Mouse (Mus musculus) 3T3-L1 (cell line): ENCODE measurements around the gene Ror1.

Experiments used
- DNase-seq: peaks from one replicate; pipeline ENCODE4 v3.0.0-alpha.2; 2015; ENCODE audit warnings: low read depth, low spot score

Gene Ror1

DNA sequence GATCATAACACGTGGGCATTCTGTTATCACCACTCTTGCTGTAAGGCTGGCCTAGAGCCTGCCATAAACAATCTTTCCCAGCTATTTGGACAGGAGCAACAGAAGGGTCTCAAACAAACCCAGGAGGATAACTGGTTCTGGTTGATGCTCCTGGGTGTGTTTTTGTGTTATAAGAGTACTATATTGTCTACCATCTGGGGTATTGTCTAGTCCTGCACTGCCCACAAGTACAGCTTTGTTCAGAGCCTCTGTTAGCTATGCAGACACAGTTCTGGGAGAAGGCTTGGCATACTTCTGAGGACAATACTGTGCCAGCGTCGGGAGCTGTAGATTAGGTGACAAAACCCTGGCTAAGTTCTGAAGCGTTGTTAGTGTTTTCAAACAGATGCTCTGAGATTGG is 113.5 kb downstream of the Ror1 start:
- DNase-seq = no peak

DNA sequence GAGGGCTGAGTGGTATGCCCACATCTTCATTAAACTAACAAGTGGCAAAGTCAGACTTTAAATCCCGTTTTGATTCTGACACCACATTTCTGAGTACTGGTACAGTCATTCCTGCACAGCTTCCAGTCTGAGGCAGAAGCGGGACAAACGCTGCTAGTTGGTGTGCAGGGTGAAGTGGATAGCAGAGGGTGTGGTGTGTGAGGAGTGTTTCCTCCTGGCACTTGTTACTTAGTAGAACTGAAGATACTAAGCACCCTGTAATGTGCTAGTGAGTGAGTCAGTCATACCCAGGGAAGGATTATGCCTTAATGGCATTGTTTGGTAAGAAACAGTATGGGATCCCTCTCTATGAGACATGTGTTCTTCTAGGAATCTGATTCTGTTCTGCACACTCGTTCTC is 115.7 kb downstream of the Ror1 start:
- DNase-seq = no peak

DNA sequence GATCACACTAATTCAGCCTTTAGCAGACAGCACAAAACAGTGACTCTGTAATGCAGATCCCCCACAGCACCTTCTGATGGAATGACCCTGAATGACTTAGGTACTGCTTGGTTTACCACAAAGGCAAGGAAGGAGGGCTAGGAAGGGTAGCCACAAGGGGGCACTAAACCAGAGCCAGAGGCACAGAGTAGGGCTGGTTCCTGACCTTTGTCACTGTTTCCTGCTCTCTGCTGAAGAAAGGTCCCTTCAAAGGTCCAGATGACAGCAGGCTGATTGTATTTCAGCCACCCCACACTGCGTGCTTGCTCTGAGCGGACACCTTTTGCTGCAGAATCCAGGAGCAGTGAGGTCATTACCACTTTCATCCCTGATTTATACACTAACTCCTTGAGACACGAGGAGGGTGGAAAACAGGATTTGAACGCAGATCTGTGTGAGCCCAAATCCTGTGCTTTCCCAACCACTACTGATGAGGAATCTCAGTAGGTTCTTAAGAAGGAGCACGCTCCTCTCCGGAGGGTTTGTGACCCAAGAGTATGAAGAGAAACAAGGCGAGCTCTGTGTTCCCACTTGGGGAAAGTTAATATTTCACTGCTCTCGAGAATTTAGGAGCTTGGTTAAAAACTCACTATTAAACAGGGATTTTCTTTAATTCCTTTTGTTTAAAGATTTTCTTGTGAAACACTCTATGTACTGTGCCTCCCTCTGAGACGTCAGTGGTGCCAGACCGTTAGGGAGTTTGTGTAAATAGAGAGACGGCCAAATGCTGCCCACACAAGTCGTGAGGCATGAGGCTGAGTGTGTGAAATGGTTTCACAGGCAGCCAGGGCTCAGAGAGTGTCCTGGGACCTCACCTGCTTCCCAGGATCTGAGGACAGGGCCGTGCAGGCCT is 119.0 kb downstream of the Ror1 start:
- peak; percentile 35 for DNase-seq

DNA sequence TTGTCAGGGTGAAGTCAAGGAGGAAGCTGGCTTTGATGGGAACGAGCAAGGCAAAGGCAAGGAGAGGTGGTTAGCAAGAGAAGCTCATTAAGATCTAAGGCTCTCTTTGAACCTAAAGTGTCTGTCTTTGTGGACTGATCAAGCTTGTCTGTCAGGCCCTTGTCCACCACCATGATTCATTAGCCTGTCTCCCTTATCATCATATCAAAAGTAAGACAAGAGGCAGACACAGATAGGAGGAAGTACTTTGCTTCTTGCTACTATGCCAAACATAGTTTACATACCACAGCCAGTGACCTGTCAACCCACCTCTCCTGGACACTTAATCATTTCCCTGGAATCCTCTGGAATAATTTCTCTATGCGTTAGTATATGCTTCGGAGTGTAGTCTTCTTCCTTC is 121.0 kb downstream of the Ror1 start:
- DNase-seq = peak; percentile 42

DNA sequence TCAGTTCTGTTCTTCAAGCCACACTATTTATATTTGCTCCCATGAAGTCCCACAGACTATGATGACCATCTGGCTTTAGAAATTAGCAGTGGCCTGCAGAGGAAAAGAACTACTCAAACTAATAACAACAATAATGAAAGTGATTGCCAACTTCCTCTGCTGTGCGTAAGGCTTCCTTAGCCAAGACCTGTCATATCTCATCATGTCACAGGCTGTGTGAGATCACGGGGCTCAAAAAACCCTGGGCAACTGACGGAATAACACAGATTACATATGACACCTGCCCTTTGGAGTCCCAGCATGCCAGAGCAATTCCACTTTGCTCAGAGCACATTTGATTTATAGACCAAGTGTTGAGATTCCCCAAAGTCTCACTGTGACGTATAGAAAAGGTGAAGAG is 123.4 kb downstream of the Ror1 start:
- no peak for DNase-seq

DNA sequence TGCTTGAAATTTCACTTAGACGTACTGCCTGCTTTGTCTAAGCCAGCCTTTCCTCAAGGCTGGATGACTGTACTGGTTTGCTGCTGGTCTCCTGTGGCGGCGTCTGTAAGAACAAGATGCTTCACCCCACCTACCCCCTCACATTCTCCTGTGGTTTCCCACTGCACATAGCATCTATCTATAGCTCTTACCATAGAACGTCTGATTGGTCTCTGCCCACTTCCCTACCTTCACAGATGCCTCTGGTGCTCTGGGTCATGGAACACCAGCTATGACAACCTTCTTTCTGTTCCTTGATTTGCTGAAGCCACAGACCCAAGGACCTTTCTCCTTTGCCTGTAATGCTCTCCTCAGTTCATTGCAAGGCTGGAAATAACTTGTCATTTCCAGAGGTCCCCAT is 124.0 kb downstream of the Ror1 start:
- DNase-seq = no peak

DNA sequence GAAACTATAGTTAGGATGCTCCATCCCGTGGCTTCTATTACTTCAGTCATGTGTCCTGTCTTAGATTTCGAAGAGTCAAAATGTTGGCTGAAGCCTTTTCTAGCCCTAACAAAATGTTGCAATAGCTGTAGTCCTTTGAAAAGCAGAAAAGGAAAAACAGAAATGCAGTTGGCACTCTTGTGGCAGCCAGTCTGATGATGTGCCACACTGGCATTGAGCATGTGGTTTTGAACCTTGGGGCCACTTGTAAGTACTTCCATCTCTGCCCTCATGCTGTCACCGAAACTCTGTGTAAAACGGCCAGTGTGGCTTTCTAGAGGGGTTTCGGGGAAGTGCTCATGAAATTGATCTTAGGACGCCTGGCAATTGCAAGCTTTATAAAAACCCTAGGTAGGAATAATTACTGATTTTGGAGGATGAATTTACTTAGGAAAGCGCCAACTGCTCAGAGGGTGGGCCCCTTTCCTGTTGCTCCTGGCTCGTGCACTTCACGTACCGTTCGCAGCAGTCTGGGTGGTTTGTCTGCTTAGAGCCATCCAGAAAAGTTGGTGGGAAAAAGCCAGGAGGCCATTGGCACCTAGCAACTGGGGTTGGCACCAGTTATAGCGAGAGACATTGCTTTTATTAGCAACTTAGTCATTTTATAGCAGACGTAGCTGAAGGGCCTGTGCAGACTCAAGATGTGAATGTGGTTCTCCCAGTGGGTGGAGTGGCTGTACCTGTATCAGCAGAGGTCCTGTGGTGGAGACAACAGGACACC is 126.6 kb downstream of the Ror1 start:
- no peak for DNase-seq

DNA sequence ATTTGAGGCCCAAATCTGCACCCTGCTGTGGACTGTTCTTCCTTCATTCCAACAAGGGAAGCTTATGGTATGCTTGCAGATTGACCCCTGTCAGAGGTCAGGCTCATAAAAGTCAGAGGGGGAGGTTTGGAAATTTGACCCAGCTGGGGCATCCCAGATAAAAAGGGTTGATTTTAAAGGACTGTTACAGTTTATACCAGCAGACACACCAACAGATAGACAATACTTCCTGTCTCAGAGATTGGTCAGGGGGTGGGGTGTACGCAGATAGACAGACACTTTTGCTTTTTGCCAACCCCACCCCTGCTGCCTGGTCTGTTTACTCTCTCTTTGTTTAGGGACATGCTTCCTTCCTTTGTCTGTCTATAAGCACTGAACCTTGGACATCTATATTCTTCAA is 127.9 kb downstream of the Ror1 start:
- peak; percentile 14 for DNase-seq

DNA sequence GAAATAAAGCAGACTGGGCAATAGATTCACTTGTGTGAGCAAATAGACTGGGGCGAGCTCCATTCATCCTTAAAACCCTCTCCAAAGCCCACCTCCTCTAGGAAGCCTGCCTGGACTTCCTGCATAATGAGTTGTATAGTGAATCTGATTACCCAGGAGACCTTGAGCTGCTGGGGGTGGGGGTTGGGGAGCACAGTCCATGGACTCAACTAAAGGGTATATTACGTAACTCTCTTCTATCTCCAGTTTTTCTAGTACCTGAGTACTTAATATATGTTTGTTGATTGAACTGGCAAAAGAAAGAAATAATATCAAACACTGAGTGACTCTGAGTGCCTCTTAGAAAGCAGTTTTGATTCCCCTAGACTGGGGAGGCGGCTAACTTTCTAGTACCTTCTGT is 128.4 kb downstream of the Ror1 start:
- DNase-seq = no peak

DNA sequence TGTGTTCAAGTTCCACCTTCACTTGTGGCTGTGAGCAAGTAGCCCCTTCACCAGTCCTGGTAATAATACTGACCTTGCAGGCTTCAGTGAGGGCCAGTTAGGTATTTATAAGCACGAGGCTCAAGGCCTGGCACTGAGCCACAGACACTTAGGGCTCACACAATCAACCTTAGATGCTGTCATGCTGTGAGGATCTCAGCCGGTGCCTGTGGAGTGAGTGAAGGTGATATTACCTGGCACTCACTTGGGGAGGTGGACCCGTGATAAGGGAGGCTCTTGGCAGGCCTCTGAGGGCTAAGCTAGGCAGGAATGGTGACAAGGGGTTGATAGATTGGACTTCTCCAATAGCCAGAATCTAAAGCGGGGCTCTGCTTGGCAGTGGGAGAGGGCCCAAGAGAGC is 131.0 kb downstream of the Ror1 start:
- DNase-seq = no peak

DNA sequence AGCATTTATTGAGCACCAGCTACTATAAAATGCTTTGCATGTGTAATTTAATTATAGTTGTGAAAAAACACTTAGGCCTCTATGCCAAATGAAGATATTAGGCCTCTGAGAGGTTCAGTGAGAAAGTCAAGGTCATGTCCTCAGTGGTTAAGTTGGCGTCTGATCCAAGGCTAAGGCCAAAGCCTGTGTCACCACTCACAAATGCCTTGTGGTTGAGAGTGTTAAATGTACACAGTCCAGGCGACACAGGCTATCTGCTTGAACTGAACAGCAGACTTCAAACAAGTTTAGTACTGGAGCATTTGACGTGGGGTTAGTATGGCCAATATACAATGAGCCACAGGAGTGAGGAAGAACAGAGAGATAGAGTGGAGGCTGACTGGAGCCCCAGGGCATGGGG is 132.5 kb downstream of the Ror1 start:
- DNase-seq = no peak

DNA sequence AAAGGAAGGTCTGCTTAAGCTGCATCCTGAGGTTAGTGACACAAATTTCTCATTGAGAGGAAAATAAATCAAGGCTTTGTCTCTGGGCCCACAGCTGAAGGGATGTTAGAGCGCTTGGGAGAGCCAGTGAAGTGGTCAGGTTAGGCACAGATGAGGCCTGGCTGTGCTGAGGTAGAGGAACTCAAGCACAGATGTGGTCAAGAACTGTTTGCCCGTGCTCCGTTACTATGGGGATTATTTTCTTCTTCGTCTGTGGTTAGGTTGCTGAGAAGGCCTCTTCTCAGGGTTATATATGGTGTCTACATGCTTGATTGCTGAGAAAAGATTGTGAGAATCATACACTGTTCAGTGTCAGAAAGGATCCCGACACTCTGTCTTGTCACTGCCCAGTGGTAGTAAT is 134.7 kb downstream of the Ror1 start:
- DNase-seq = no peak

DNA sequence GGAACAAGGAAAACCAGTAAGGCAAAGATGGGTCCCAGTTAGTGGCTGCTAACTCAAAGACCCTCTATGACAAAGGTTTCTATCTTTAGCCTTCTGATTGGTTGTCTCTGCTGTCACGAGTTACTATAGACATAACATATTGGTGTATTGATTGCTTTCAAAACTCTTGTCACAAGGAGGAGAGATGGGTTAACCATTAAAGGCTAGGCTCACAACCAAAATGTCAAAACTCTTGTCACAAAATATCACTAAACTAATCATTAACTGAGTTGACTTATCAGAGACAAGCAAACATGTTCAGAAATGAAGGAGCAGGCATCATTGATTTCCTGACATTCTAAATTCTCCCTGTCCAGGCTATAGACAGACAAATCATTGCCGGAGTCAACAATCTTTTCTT is 135.4 kb downstream of the Ror1 start:
- DNase-seq = no peak

DNA sequence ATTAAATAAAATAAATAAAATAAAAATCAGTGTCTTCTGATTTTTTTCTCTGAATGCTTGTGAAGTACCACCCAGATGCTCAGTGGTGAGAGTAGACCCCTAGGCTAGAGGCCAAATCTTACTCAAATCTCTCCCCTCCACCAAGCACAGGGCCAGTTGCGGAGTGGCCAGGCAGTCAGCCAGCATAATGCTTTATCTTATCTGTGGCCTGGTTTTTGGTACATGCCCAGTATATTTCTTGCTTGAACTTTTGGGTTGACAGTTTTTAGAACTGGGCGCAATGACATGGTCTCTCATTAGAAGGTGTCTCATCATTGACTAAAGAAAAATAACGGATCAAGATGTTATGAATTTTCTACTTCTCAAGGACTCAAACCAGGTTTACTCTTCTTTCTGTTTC is 136.3 kb downstream of the Ror1 start:
- no peak for DNase-seq

DNA sequence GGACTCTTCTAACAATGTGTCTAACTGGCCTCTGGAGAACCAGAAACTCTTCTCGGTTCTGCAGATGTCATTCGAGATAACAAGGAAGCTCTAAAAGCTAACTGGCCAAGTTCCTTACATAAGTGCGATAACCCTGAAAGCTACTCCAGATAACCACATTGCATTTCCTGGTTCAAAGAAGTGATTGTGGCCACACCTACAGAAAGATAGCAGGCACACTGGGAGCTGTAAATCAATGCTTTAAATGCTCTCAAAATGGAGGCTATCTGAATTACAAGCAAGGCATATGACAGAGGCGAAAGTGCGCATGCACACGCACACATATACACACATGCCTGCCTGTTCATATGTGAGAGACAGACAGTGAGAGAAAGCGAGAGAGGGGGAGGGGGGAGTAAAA is 136.9 kb downstream of the Ror1 start:
- no peak for DNase-seq

DNA sequence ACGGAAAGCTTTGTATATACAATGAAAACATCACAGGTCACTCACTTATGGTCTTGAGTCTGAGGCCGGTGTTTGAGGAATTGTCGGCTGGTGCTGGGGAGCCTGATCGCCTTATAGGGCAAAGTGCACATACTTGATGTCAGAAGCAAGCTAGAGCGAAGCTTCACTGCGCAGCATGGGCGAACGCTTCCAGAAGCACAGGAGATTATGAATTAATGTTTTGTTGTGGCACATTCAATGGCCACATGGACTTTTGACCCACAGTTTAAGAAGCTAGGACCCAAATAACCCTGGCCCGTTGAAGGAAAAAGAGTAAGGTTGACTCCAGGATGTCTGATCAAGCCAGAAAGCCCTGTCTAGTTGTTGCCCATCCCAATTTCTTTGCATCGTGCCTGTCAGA is 138.2 kb downstream of the Ror1 start:
- DNase-seq = no peak

DNA sequence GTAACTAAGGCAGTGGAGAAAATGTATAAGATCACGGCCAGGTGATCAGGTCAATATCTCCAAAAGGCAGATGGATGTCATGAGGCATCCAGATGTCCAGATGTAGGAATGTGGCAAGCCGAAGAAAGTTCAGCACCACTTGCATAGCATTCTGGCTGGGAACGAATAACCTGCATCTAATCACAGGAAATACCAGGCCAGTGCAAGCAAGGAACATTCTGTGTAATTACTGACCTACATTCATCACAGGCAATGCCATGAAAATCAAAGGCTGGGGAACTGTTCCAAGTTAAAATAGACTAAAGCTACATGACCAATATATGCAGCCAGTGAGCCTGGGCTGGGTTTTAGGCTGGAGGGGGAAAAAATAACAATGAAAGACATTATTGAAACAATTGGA is 140.7 kb downstream of the Ror1 start:
- peak; percentile 33 for DNase-seq

DNA sequence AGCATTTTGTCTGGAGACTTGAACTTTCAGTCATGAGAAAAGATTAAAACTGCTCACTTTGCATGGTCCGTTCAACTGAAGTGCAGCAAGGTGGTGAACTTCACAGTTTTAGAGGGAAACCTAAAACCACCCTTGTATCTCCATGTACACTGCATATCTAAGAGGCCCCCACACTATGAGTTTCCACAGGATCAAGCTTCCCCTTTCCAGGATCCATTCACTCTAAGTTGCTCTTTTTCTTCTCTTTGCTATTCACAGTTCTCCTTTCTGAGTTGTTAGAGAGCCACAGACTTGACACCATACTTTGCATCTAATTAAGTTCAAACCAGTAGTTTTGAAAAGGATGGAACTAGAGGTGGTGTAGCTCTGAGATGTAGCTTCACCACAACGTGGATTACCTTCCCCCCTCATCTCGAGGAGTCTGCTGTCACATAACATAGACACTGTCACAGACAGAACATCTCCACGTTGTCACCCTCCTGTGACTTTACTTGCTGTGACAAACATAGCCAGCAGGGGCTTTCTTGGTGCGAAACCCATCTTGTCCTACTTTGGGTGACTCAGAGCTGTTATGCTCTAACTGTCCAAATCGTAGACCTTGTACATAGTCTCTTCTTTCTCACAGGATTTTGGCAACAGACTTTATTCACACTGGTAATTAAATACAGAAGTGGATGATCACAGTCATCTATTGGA is 146.6 kb downstream of the Ror1 start:
- DNase-seq = no peak

DNA sequence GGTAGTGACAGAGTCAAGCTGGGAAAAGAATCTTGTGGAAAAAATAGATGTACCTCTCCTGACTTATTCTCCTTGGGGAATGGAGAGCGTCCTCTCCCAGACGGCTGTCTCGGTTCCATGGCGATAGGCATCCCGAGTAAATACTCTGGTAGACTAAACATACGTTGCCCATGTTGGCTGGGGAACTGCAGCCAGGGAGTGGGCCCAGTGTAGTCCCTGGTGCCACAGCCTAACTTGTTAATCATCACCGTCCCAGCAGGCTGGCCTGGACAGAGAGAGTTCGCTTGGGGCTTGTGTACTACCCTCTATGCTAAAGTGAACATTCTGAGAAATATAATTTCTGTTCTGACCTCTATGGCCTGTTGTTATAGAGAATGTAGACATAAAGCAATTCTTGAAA is 148.7 kb downstream of the Ror1 start:
- no peak for DNase-seq

DNA sequence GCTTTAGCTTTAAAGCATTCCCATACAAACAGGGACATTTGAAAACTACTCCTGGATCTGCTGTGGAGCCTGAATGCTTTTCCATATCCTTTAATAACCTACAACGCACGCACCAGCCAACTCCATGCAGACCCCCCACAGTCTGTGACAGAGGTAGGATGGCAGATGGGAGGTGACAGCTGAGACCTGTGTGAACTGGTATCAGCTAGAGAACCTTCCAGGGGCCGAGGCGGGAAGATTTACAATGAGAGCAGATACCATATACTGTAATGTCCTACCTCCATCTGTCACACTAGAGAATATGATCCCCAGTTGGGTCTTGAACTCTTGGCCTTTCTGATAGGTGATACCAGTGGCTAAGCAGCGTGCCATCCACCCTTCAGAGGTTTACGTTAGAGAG is 149.1 kb downstream of the Ror1 start:
- DNase-seq = no peak

DNA sequence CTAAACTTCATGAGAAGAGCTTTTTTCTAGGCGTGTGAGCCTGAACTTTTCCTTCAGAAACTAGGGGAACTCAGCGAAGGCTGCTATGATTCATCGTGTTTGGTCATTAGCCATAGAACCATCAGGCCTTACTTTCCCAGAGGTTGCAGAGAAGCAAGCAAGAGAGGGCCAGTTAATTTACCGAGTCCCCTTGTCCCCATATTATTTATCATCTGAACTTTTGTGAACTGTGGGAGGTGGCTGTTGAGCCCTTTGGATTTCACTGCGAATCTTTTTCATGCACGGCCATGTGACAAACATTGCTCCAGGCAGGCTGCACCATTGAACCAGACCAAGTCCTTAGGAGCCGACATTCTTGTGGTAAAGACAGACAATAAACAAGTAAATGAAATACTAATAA is 152.2 kb downstream of the Ror1 start:
- DNase-seq = peak; percentile 28

DNA sequence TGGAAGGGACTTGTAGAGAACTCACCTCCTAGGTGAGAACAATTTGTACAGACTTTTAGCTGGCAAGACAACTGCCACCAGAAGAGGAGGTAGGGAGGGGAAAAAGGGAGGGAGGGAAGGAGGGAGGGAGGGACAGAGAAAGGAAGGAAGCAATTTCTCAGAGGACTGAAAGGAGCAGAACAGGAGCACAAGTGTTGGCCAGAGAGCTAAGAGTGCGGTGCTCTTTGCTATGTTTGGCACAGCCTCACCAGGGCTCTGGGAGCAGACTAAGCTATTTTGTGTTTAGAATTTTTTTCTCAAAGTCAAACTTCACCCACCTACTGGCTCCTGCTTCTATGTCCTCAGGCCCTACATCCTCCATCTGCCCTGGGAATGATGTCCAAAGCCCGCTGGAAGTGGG is 152.7 kb downstream of the Ror1 start:
- no peak for DNase-seq

DNA sequence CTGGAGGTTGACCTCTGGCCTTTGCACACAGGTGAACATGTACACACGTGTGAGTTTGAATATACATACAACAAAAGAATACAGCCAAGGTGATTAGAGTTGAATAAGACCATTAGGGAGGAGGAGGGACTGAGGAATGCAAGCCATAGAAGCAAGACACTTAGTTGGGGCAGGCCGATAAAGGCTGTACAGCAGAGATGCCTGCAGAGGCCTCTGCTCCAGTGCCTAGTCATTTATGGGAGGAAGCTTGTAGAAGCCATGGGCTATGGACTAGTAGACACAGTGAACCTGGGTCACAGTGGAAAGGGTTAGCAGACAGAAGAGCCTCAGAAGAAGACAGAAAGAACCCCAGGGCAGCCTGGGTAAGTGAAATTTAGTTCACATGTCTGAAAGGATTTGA is 155.7 kb downstream of the Ror1 start:
- no peak for DNase-seq
